Mouse (Mus musculus): ENCODE results near the gene Hoxd4. TPM values are rescaled to one million over a fixed set of nuclear protein-coding genes. Genes with fewer than 3 reads are reported as not detected.

The Hoxd4 gene
- polyA plus RNA-seq, 1 experiment from 2014 or later: 1.2 TPM

DNA sequence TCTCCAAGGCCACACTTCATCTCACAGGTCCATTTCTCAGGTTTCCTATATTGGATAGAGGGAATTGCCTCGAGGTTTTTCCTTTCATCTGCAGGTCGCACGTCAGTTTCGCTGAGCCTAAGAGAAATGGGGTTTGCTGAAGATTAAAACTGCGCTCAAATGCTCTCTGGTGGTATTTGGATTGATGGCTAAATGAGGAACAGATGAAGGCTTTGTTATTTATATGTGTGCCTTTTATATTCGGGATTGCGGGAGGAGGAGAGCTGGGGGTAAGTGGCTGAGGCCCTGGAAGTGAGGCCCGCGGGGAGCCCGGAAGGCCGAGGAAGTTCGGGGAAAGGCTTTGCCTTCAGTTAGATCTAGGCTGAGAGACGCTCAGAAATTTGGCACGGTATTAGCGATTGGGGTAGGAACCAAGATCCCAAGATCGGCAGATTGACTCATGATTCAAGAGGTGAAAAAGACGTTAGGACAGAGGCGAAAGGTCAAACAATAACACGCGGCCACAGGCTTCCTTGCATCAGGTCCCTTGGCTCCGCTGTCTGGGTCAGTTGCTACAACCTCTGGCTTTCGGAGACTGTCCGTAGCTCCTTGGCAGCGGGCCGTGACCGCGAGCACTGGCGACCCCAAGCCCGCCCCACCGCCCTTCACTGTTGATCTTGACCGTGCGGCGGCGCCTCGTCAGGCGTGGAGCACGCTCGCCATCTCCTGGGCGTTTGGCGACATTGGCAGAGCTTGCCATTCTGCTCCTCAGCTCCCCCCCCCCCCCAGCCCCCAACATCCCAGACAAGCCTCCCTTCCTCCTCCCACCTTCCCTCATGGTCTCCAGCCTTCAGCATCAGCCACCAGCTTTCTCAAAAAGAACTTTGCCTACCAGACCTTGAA is 39.0 kb upstream of the Hoxd4 start:
- no peaks in the 10 kb centered on the region for H3K9me3 ChIP-seq (replicated peaks)
- H3K4me1 ChIP-seq: peaks cover 88% of the 10 kb centered on the region
- WGBS: under 1% methylated on average over 40 of the region's 40 CpGs
- H3K27ac ChIP-seq: peak overlapping the region; percentile 90
- peaks cover 100% of the 10 kb centered on the region for H3K27me3 ChIP-seq (ENCODE audit: low read depth, poor library complexity, severe bottlenecking)
- peak; percentile 95 for DNase-seq (ENCODE audit: low spot score)
- H3K36me3 ChIP-seq: no peaks in the 10 kb centered on the region
- H3K4me3 ChIP-seq: peak overlapping the region; percentile 80

- Histone ChIP-seq H3K36me3 (no peaks in the 10 kb centered on the region), H3K9me3 (replicated peaks) (no peaks in the 10 kb centered on the region), H3K4me1 (peaks cover 88% of the 10 kb centered on the region), H3K27me3 (ENCODE audit: low read depth, poor library complexity, severe bottlenecking) (peaks cover 100% of the 10 kb centered on the region), H3K4me3 (peak overlapping the region; percentile 80), H3K27ac (peak overlapping the region; percentile 90)
- peak; percentile 92 for DNase-seq (ENCODE audit: low spot score)
- 1% methylated on average over 24 of the region's 24 CpGs for WGBS
Observed at GRCm38 (mm10) chr2:74673835-74674425, 37.8 kb upstream of the Hoxd4 start.

GRCm38 (mm10) chr2:74674881-74675665 is 36.7 kb upstream of the Hoxd4 start, which contains the start of gene Hoxd12:
Hoxd12 (plus strand) TSS chr2:74675013.
- Histone ChIP-seq H3K4me1 (peaks cover 90% of the 10 kb centered on the region), H3K4me3 (peak within 1 kb of the TSS; percentile 80), H3K27me3 (ENCODE audit: low read depth, poor library complexity, severe bottlenecking) (peaks cover 100% of the 10 kb centered on the region), H3K36me3 (no peaks in the 10 kb centered on the region), H3K9me3 (replicated peaks) (no peaks in the 10 kb centered on the region), H3K27ac (peak within 1 kb of the TSS; percentile 90)
- WGBS: 1% methylated on average over 47 of the region's 47 CpGs
- peak; percentile 77 for DNase-seq (ENCODE audit: low spot score)

DNA sequence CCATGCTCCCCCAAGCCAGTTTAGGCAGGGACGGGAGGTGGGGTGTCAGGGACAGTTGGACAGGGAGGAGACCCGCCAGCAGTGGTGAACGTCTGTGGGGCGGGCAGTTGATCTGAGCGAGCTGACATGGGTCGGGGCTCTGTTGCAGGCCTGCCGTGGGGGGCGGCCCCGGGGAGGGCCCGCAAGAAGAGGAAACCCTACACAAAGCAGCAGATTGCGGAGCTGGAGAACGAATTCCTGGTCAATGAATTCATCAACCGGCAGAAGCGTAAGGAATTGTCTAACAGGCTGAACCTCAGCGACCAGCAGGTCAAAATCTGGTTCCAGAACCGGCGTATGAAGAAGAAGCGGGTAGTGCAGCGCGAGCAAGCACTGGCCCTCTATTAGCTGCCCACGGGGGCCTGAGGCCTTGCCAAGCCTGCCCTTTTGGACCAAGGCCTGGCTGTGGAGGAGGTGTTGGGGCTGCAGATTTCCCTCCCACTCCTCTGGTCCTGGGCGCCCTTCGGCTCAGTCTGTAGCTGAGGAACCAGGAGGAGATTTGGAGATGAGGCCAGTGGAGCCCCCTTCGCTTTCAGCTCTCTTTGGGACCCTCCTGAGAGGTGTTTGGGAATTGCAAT is 36.0 kb upstream of the Hoxd4 start:
- Histone ChIP-seq H3K36me3 (no peaks in the 10 kb centered on the region), H3K9me3 (replicated peaks) (no peaks in the 10 kb centered on the region), H3K4me1 (peaks cover 95% of the 10 kb centered on the region), H3K27ac (peak overlapping the region; percentile 90), H3K27me3 (ENCODE audit: low read depth, poor library complexity, severe bottlenecking) (peaks cover 100% of the 10 kb centered on the region), H3K4me3 (peak overlapping the region; percentile 80)
- peak; percentile 63 for DNase-seq (ENCODE audit: low spot score)
- WGBS: 4% methylated on average over 24 of the region's 24 CpGs

GRCm38 (mm10) chr2:74676376-74677052 is 35.2 kb upstream of the Hoxd4 start:
- 5% methylated on average over 9 of the region's 9 CpGs for WGBS
- peak; percentile 58 for DNase-seq (ENCODE audit: low spot score)
- no peaks in the 10 kb centered on the region for H3K36me3 ChIP-seq
- peak overlapping the region; percentile 80 for H3K4me3 ChIP-seq
- H3K27ac ChIP-seq: peak overlapping the region; percentile 90
- peaks cover 100% of the 10 kb centered on the region for H3K27me3 ChIP-seq (ENCODE audit: low read depth, poor library complexity, severe bottlenecking)
- no peaks in the 10 kb centered on the region for H3K9me3 ChIP-seq (replicated peaks)
- peaks cover 99% of the 10 kb centered on the region for H3K4me1 ChIP-seq

DNA sequence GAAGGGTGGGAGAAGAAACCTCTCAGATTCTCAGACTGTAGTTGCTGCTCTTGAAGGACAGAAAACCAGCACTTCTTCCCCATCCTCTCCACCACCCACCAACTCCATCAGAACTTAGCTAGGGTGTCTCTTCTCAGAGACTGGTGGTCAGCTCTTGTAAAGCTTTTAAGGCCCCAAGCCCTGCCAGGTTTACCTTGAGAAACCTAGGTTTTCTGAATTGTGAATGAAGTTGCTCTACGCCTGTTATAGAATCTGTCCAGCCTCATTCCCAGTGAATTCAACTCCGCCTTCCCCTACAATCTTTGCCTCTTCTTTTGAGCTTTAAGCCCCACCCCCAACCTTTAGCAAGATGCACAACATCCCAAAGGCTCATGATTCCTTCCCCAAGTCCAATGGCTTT is 34.6 kb upstream of the Hoxd4 start:
- Histone ChIP-seq H3K27me3 (ENCODE audit: low read depth, poor library complexity, severe bottlenecking) (peaks cover 100% of the 10 kb centered on the region), H3K4me1 (peaks cover 99% of the 10 kb centered on the region), H3K9me3 (replicated peaks) (no peaks in the 10 kb centered on the region), H3K36me3 (no peaks in the 10 kb centered on the region), H3K4me3 (peak overlapping the region; percentile 80), H3K27ac (peak overlapping the region; percentile 90)
- 12% methylated on average over 2 of the region's 2 CpGs for WGBS
- peak; percentile 45 for DNase-seq (ENCODE audit: low spot score)

GRCm38 (mm10) chr2:74678891-74679595 is 32.7 kb upstream of the Hoxd4 start, which contains the start of gene Hoxd11:
Hoxd11 (plus strand) TSS chr2:74679557.
- Histone ChIP-seq H3K27me3 (ENCODE audit: low read depth, poor library complexity, severe bottlenecking) (peaks cover 99% of the 10 kb centered on the region), H3K9me3 (replicated peaks) (no peaks in the 10 kb centered on the region), H3K4me1 (peaks cover 98% of the 10 kb centered on the region), H3K4me3 (peak within 1 kb of the TSS; percentile 80), H3K27ac (peak within 1 kb of the TSS; percentile 99), H3K36me3 (peaks cover 4% of the 10 kb centered on the region; the same call in 1 of the 2 replicates)
- 2% methylated on average over 15 of the region's 15 CpGs for WGBS
- DNase-seq (ENCODE audit: low spot score): peak; percentile 62

- H3K9me3 ChIP-seq (replicated peaks): no peaks in the 10 kb centered on the region
- peak overlapping the region; percentile 99 for H3K27ac ChIP-seq
- H3K27me3 ChIP-seq (ENCODE audit: low read depth, poor library complexity, severe bottlenecking): peaks cover 98% of the 10 kb centered on the region
- peak overlapping the region; percentile 80 for H3K4me3 ChIP-seq
- DNase-seq (ENCODE audit: low spot score): peak; percentile 74
- under 1% methylated on average over 26 of the region's 26 CpGs for WGBS
- H3K4me1 ChIP-seq: peaks cover 93% of the 10 kb centered on the region
- peaks cover 8% of the 10 kb centered on the region; the same call in 1 of the 2 replicates for H3K36me3 ChIP-seq
Observed at GRCm38 (mm10) chr2:74679596-74679971, 32.1 kb upstream of the Hoxd4 start.

DNA sequence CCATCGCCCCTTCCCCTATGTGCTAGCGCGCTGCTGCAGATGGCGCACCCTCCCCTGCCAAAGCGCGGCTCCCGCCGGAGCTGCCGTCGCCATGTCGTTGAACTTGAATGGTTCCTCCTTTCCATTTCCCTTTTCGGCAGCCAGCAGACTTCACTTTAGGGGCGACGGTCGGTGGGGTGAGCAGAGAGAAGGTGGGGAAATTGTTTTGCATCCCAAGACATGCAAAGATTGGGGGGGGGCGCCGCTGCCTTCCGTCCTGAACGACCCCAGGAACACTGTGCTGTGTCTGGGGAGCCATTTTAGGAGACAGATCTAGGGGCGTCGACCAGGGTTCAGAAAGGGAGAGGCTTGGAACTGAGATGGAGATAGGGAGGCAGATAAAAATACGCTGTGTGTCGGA is 31.7 kb upstream of the Hoxd4 start:
- H3K4me3 ChIP-seq: peak overlapping the region; percentile 80
- peak overlapping the region; percentile 99 for H3K27ac ChIP-seq
- H3K27me3 ChIP-seq (ENCODE audit: low read depth, poor library complexity, severe bottlenecking): peaks cover 98% of the 10 kb centered on the region

DNA sequence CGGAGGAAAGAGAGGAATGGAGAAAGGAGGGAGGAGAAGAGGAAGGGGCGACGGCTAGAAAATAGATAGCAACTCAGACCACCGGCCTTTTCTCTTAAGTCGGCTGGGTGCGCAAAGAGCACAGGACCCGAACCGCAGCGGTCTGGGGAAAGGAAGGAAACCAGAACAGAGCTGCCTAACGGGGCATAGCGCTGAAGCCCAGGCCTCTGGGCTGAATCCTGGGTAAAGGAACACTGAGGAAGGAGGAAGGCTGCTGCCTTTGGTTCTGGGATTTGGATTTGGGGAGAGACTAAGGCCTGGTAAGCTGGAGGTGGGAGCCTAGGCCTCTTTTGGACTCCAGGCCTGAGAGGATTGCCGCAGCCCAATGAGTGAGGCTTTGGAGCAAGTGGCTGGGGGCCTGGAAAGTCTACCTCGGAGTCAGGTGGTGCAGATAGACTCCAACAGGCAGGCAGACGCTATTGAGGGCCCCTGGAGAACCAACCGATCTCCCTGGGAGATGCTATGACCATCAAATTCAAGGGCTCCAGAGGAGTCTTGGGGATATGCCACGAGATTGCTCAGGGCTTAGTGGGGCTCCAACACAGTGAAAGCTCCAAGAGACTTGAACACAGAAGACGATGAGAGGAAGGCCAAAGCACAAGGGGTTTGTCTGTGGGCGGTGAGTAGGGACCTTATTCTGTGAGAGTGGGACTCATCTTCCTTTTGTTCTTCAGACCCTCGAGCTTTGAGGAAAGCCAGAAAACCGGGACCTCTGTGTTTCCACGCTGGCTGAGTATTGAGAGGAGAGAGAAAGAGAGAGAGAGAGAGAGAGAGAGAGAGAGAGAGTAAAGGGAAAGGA is 30.9 kb upstream of the Hoxd4 start:
- H3K4me3 ChIP-seq: peak overlapping the region; percentile 80
- H3K9me3 ChIP-seq (replicated peaks): no peaks in the 10 kb centered on the region
- peak; percentile 67 for DNase-seq (ENCODE audit: low spot score)
- peaks cover 8% of the 10 kb centered on the region; the same call in 1 of the 2 replicates for H3K36me3 ChIP-seq
- peaks cover 97% of the 10 kb centered on the region for H3K27me3 ChIP-seq (ENCODE audit: low read depth, poor library complexity, severe bottlenecking)
- peaks cover 81% of the 10 kb centered on the region for H3K4me1 ChIP-seq
- peak overlapping the region; percentile 99 for H3K27ac ChIP-seq
- WGBS: 3% methylated on average over 21 of the region's 21 CpGs

More for the DNA sequence above, 31.7 kb upstream of the Hoxd4 start:
- DNase-seq (ENCODE audit: low spot score): peak; percentile 75
- 2% methylated on average over 23 of the region's 23 CpGs for WGBS
- H3K4me1 ChIP-seq: peaks cover 89% of the 10 kb centered on the region
- no peaks in the 10 kb centered on the region for H3K9me3 ChIP-seq (replicated peaks)
- peaks cover 8% of the 10 kb centered on the region; the same call in 1 of the 2 replicates for H3K36me3 ChIP-seq
